Mouse (Mus musculus) G1E (cell line): Measurements from ENCODE around the gene Krt80. TPM values are rescaled to one million over a fixed set of nuclear protein-coding genes. Genes with fewer than 3 reads are reported as not detected.

Source experiments
- ATAC-seq: 2 replicates; pipeline ENCODE4 v1.8.0; 2016; ENCODE audit warnings: mild to moderate bottlenecking; ENCODE audit not compliant: insufficient number of reproducible peaks, poor library complexity, low FRiP score, severe bottlenecking; ENCODE audit errors: extremely low read depth
- DNase-seq: peaks from one replicate; pipeline ENCODE4 v3.0.0; 2012; ENCODE audit warnings: low spot score
- H3K27me3 ChIP-seq: 2 replicates; pipeline ENCODE4 v1.6.1; 2012; ENCODE audit warnings: mild to moderate bottlenecking, low read length, inconsistent platforms; ENCODE audit not compliant: insufficient read depth
- H3K36me3 ChIP-seq: replicated peaks from 2 replicates; pipeline ENCODE3; 2012; ENCODE audit warnings: mild to moderate bottlenecking, inconsistent platforms
- H3K4me1 ChIP-seq: 2 replicates; pipeline ENCODE4 v1.6.1; 2012; ENCODE audit warnings: low read depth, low read length, inconsistent platforms, mixed read lengths; ENCODE audit not compliant: insufficient read depth
- H3K4me3 ChIP-seq: 2 replicates; pipeline ENCODE4 v1.5.1; 2012; ENCODE audit warnings: low read depth, mild to moderate bottlenecking, inconsistent platforms, low read length, moderate library complexity, mixed read lengths
- H3K9me3 ChIP-seq: replicated peaks from 2 replicates; pipeline ENCODE4 v1.6.1; 2012; ENCODE audit warnings: inconsistent platforms
- CTCF ChIP-seq: IDR thresholded peaks from 2 replicates; pipeline ENCODE4 v1.5.1; 2012; ENCODE audit warnings: low read depth, low read length, inconsistent platforms, mixed read lengths
- GATA1 ChIP-seq: IDR thresholded peaks from 2 replicates; pipeline ENCODE4 v1.6.1; 2012; ENCODE audit warnings: borderline replicate concordance, low read length, inconsistent platforms, mixed read lengths
- GATA2 ChIP-seq: IDR thresholded peaks from 2 replicates; pipeline ENCODE4 v1.6.1; 2012; ENCODE audit warnings: low read depth, low read length, inconsistent platforms, borderline replicate concordance
- POLR2AphosphoS5 ChIP-seq: IDR thresholded peaks from 2 replicates; pipeline ENCODE4 v1.6.1; 2012; ENCODE audit warnings: low read depth, low read length, inconsistent platforms; ENCODE audit not compliant: insufficient replicate concordance
- TAL1 ChIP-seq: conservative IDR thresholded peaks from 2 replicates; pipeline ENCODE4 v1.6.1; 2012; ENCODE audit warnings: low read depth, low read length, inconsistent platforms, mixed read lengths
- polyA plus RNA-seq: library from polyadenylated mRNA; stranded (reverse); fragments of >175 nt; gene quantifications from 2 replicates; pipeline ENCODE4 v1.2.3, GENCODE M21; 2012
- total RNA-seq, 2 experiments: library from RNA; stranded (forward) in 1 of 2; stranded (reverse) in 1 of 2; fragments of 200-1000 nt in 1 of 2; fragments of >200 nt in 1 of 2; fragmentation: Nextera tagmentation in 1 of 2; gene quantifications; 2 replicates each; pipeline ENCODE4 v1.2.3; 2014 to 2017

The Krt80 gene
- total and polyA plus RNA-seq, 3 experiments = 0.11 TPM; not detected in 2

DNA sequence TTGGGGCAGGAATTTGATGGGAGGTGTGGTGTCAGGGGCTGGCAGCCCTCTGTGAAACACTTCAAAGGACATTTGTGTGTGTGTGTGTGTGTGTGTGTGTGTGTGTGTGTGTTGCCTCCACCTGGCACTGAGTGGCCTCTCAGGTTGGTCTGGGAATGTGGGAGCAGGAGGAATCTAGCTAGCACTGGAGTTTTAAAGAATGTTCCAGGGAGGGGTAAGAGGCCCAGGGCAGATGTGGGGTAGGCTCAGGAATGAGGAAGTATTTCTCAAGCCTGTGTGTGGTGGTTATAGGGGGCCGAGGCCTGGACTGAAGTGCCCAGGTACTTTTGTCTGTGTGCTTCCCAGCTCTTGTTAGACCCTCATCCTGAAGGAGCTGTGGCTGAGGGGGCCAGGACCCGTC is 40.8 kb upstream of the Krt80 start, which contains the start of gene Krt7:
Gene Krt7, plus strand, starts transcription at position 269 of the 400 bp plus-strand sequence.
- H3K4me1 ChIP-seq = no peaks in the 10 kb centered on the region
- H3K27me3 ChIP-seq = no peaks in the 10 kb centered on the region; the same call in 1 of the 2 replicates
- H3K36me3 ChIP-seq = no peaks in the 10 kb centered on the region
- peaks cover 60% of the 10 kb centered on the region for H3K9me3 ChIP-seq
- ATAC-seq (no peak), DNase-seq (no peak)
- H3K4me3 ChIP-seq = no peak within 1 kb of the TSS
- TF ChIP-seq CTCF (no peak), POLR2AphosphoS5 (no peak), TAL1 (no peak), GATA2 (no peak), GATA1 (no peak)

DNA sequence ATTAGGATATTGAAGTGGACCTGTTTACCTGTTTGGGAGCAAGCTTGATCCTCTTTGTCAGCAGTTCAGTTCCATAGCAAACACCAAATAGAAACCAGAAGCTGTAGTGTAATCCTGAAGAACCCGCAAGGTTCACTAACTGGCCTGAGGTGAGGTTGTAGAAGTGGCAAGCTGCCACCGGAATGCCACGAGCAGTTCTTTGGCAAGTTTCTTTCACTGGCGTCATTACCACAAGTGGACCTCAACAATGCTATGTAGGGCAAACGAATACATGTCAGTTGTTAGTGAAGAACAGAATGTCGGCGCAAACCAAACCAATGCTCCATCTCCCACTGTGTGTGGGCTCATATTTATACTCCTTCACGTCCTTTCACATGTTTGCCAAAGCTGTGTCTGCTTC is 28.3 kb upstream of the Krt80 start:
- DNase-seq = no peak
- ATAC-seq = no peak

DNA sequence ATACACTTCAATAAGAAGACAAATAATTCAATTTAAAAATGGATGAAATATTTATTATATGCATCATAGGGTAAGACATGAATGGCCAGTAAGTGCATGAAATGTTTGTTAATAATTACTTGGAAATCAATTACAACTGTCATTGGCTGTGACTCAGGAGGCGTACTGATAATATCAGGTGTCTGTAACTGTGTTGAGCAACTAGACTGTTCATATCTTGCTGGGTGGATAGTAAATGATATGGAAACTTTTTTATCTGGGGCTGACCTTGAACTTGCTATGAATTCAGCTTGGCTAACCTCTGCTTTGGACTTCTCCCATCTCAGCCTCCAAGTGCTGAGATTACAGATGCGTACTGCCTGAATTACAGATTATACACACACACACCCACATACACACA is 27.7 kb upstream of the Krt80 start:
- Histone ChIP-seq H3K4me1 (no peaks in the 10 kb centered on the region), H3K9me3 (peaks cover 11% of the 10 kb centered on the region), H3K27me3 (no peaks in the 10 kb centered on the region), H3K4me3 (no peak overlapping the region), H3K36me3 (no peaks in the 10 kb centered on the region)
- no peak for DNase-seq
- no peak for TF ChIP-seq CTCF
- no peak for TF ChIP-seq GATA2
- TF ChIP-seq TAL1 = no peak
- no peak for TF ChIP-seq POLR2AphosphoS5
- no peak for TF ChIP-seq GATA1
- ATAC-seq = no peak

More for the DNA sequence above, 28.3 kb upstream of the Krt80 start:
- Histone ChIP-seq H3K4me1 (no peaks in the 10 kb centered on the region), H3K27me3 (no peaks in the 10 kb centered on the region), H3K9me3 (peaks cover 11% of the 10 kb centered on the region), H3K4me3 (no peak overlapping the region), H3K36me3 (no peaks in the 10 kb centered on the region)
- no peak for TF ChIP-seq GATA1
- TF ChIP-seq TAL1 = no peak
- TF ChIP-seq POLR2AphosphoS5 = no peak
- no peak for TF ChIP-seq GATA2
- no peak for TF ChIP-seq CTCF

DNA sequence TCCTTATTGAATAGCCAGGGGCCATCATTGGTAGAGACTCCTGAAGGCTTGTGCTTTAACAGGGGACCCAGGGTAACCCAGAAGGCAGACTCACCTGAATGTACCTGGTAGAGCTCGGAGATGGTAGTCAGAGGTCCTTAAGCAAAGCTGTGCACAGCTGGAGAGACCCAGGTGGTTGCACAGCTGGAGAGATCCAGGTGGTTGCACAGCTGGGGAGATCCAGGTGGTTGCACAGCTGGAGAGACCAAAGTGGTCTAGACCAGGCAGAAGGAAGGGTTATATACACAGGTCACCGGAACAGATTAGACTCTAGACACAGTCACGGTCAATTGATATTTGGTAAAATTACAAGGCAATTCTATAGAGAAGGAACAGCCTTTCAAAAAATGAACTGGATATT is 27.0 kb upstream of the Krt80 start:
- TF ChIP-seq TAL1 (no peak), POLR2AphosphoS5 (no peak), GATA2 (no peak), GATA1 (no peak)
- DNase-seq = no peak
- no peaks in the 10 kb centered on the region for H3K4me1 ChIP-seq
- peaks cover 11% of the 10 kb centered on the region for H3K9me3 ChIP-seq
- H3K36me3 ChIP-seq = no peaks in the 10 kb centered on the region
- no peak for ATAC-seq
- no peak overlapping the region for H3K4me3 ChIP-seq
- no peaks in the 10 kb centered on the region for H3K27me3 ChIP-seq

DNA sequence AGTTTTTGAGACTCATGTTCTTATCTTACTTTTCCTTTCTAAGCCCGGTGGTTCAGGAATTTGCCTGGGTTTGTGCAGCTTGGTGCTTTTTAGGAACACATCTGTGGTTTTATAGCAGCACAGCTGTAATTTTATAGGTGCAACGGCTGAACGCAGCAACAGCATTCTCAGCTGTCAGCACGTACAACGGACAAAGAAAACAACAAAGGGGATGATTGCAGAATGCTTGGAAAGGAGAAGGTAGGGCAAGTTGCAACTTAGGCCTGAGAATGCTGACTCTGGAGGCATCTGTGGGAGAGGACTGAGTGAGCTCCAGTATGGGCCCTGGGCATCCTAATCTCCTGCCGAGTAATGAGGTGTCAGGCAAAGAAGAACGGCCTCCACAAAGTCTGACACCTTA is 26.5 kb upstream of the Krt80 start:
- DNase-seq (no peak), ATAC-seq (no peak)
- Histone ChIP-seq H3K36me3 (no peaks in the 10 kb centered on the region), H3K4me1 (no peaks in the 10 kb centered on the region), H3K4me3 (no peak overlapping the region), H3K27me3 (no peaks in the 10 kb centered on the region), H3K9me3 (peaks cover 13% of the 10 kb centered on the region)
- TF ChIP-seq GATA1 (no peak), TAL1 (no peak), CTCF (no peak), GATA2 (no peak), POLR2AphosphoS5 (no peak)

DNA sequence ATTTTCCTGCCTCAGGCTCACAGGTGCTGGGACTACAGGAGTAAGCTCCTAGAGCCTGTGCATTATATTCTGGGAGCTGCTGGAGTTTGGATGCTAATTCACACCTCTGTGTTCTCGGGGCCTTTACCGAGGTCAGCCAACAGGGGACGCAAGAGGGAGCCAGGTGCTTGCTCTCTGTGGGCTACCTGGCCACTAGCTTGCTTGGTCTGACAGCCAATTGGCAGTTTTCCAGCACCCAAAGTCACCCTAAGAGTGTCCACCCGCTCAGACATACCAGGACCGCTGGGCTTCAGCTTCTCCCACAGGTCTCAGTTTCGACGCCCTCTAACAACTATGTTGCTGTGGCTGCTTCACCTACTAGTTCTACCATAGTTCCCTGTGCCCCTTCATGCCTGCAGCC is 24.9 kb upstream of the Krt80 start:
- no peak for ATAC-seq
- Histone ChIP-seq H3K4me3 (no peak overlapping the region), H3K4me1 (no peaks in the 10 kb centered on the region), H3K36me3 (no peaks in the 10 kb centered on the region), H3K9me3 (peaks cover 16% of the 10 kb centered on the region), H3K27me3 (no peaks in the 10 kb centered on the region)
- DNase-seq = no peak
- TF ChIP-seq TAL1 = no peak
- TF ChIP-seq GATA1 = no peak
- TF ChIP-seq POLR2AphosphoS5 = no peak
- no peak for TF ChIP-seq GATA2
- no peak for TF ChIP-seq CTCF

DNA sequence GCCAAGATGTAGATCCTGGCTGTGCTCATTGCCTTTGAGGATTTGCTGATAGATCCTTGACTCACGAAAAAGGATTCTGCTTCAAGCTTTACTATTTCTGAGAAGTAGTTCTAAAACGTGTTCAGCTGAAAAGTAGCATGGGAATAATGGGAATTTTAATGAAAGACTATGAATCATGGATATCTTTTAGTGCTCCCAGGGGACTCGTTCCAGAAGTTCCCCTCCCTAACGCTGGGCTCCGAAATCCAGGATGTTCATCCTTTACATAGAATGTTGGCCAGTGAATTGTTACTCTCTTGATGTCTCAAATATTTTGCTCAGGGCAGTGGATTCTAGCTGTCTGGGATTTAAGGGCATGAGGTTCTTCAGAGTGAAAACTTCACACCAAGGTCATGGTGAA is 22.3 kb upstream of the Krt80 start:
- ATAC-seq = no peak

More for the DNA sequence above, 22.3 kb upstream of the Krt80 start:
- H3K9me3 ChIP-seq = peaks cover 36% of the 10 kb centered on the region
- no peak overlapping the region for H3K4me3 ChIP-seq
- no peaks in the 10 kb centered on the region for H3K27me3 ChIP-seq
- H3K4me1 ChIP-seq = no peaks in the 10 kb centered on the region
- TF ChIP-seq CTCF = no peak
- TF ChIP-seq POLR2AphosphoS5 = no peak
- TF ChIP-seq GATA2 = no peak
- no peak for TF ChIP-seq GATA1
- no peak for TF ChIP-seq TAL1
- DNase-seq = no peak
- H3K36me3 ChIP-seq = no peaks in the 10 kb centered on the region
